Mouse (Mus musculus) brain, embryonic 14.5 days (tissue): ENCODE measurements at regions not wholly inside any gene's neighbourhood (a gene's known extent, or its start where the extent isn't known, plus 50 kb on each side); places are given as distances from the start of the nearest gene placed in this dataset.

ENCODE experiments used
- CTCF ChIP-seq: fragments of 200-500 bp; IDR thresholded peaks from 2 replicates; pipeline ENCODE4 v1.5.1; 2012; ENCODE audit warnings: inconsistent platforms, mild to moderate bottlenecking, moderate library complexity, borderline replicate concordance; ENCODE audit not compliant: insufficient read depth, insufficient read length; ENCODE audit errors: extremely low read depth
- POLR2A ChIP-seq: fragments of 200-500 bp; IDR thresholded peaks from 2 replicates; pipeline ENCODE4 v1.6.1; 2012; ENCODE audit warnings: mild to moderate bottlenecking, inconsistent platforms, borderline replicate concordance; ENCODE audit not compliant: poor library complexity, insufficient read depth, insufficient read length, severe bottlenecking; ENCODE audit errors: extremely low read depth

- TF ChIP-seq POLR2A (no peak), CTCF (no peak)
These were observed 412.8 kb downstream of the Trim52 start for GRCm38 (mm10) chr14:106518552-106519358.
